Mouse (Mus musculus): ENCODE measurements around the gene P3h3.
A peak's percentile ranks its signal among the peaks of the same experiment; 100 is the strongest.
"Not testable (repeated sequence)": the region's sequence is repeated elsewhere in the genome, so short reads cannot be mapped to it uniquely, and the experiment has no call there.

Gene P3h3

DNA sequence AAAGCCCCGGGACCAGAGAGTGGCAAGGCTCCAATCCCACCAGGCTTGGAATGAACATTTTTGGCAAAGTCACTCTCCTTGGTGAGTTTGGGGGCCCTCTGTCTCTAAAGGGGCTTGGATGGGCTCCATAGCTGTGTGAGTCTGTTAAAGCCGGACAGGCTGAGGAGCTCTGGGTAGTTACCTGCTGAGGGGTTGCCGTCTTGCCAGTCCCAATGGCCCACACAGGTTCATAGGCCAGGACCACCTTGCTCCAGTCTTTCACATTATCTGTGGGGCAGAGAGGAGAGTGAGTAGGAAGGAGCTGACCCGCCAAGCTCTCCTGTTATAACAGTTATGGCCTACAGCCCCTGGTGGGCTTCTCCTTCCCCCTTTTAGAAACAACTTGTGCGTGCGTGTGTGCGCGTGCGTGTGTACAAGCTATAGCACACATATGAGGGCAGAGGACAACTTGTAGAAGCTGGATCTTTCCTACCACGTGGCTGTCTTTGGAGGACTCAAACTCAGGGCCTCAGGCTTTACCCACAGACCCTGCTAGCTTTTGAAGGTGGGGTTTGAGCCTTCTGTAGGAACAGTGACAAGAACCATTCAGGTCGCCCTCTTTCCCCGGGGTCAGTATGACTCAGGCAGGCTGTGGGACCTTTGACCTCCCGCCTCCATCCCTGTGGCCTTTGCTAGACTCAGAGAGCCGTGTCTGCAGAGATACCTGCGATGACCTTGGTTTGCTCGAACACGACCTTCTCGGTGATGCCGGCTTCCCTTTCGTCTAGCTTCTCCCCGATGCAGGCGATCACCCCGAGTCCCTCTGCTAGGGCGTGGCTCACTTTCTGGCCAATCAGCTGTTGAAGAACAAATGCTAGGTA, 45.6 kb downstream of the P3h3 start:
- TF ChIP-seq POU5F1 (IDR thresholded peaks at IDR 0.05; ENCODE audit: borderline replicate concordance, low read length) = no peak
- TF ChIP-seq NANOG (IDR thresholded peaks at IDR 0.05; ENCODE audit: borderline replicate concordance, low read length) = no peak
- no peak for TF ChIP-seq CTCF (conservative IDR thresholded peaks at IDR 0.05; ENCODE audit: low read length)
- H3K4me3 ChIP-seq (replicated peaks; ENCODE audit: low read length) = peak overlapping the region; percentile 87
- no peaks in the 10 kb centered on the region for H3K27me3 ChIP-seq (ENCODE audit: insufficient read depth, low read length)
- H3K9me3 ChIP-seq (ENCODE audit: low read length) = no peaks in the 10 kb centered on the region
- H3K4me1 ChIP-seq (replicated peaks; ENCODE audit: low read depth, low read length) = peaks cover 71% of the 10 kb centered on the region
- H3K36me3 ChIP-seq (ENCODE audit: insufficient read depth, low read length) = peaks cover 63% of the 10 kb centered on the region

GRCm38 (mm10) chr6:124811403-124811665, 46.2 kb downstream of the P3h3 start:
- no peaks in the 10 kb centered on the region for H3K9me3 ChIP-seq (ENCODE audit: low read length)
- peak overlapping the region; percentile 87 for H3K4me3 ChIP-seq (replicated peaks; ENCODE audit: low read length)
- H3K27me3 ChIP-seq (ENCODE audit: insufficient read depth, low read length) = no peaks in the 10 kb centered on the region
- no peak for TF ChIP-seq CTCF (conservative IDR thresholded peaks at IDR 0.05; ENCODE audit: low read length)
- no peak for TF ChIP-seq NANOG (IDR thresholded peaks at IDR 0.05; ENCODE audit: borderline replicate concordance, low read length)
- no peak for TF ChIP-seq POU5F1 (IDR thresholded peaks at IDR 0.05; ENCODE audit: borderline replicate concordance, low read length)
- H3K36me3 ChIP-seq (ENCODE audit: insufficient read depth, low read length) = peaks cover 57% of the 10 kb centered on the region
- peaks cover 77% of the 10 kb centered on the region for H3K4me1 ChIP-seq (replicated peaks; ENCODE audit: low read depth, low read length)

DNA sequence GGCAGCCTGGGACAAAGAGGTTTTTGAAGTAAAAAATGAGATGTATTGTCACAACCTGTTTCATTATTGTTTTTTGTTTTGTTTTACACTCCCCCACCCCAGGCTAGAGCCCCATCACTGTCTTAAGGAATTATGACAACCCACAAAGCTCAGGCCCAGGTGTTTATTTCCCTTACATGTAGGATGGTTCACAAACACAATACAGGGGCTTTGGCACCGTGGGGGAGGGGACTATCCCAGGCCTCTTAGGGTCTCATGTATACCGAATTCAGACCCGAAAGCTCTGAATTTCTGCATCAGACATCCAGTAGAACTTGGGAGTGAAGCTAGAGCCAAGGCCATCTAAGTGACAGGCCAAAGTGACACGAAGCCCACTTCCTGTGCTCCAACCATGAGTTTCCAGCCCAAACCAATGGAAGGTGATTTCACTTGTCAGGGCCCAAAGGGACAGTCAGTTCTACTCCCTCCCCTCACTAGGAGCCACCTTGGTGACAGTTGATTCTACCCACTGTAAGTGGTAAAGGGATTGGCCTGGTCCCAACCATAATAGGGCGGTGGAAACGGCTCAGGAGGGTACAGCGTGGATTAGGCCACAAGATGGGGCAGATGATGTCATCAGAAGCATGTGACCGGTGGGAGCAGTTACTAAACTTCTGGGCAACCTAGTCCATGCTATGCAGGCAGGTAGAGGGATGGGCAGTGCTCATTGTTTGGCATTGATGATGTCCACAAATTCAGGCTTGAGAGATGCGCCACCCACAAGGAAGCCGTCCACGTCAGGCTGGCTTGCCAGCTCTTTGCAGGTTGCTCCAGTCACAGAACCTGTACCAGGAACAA, 46.8 kb downstream of the P3h3 start:
- H3K27me3 ChIP-seq (ENCODE audit: insufficient read depth, low read length); H3K9me3 ChIP-seq (ENCODE audit: low read length); H3K4me3 ChIP-seq (replicated peaks; ENCODE audit: low read length): not testable (repeated sequence)
- peaks cover 52% of the 10 kb centered on the region for H3K36me3 ChIP-seq (ENCODE audit: insufficient read depth, low read length)
- peaks cover 82% of the 10 kb centered on the region for H3K4me1 ChIP-seq (replicated peaks; ENCODE audit: low read depth, low read length)

DNA sequence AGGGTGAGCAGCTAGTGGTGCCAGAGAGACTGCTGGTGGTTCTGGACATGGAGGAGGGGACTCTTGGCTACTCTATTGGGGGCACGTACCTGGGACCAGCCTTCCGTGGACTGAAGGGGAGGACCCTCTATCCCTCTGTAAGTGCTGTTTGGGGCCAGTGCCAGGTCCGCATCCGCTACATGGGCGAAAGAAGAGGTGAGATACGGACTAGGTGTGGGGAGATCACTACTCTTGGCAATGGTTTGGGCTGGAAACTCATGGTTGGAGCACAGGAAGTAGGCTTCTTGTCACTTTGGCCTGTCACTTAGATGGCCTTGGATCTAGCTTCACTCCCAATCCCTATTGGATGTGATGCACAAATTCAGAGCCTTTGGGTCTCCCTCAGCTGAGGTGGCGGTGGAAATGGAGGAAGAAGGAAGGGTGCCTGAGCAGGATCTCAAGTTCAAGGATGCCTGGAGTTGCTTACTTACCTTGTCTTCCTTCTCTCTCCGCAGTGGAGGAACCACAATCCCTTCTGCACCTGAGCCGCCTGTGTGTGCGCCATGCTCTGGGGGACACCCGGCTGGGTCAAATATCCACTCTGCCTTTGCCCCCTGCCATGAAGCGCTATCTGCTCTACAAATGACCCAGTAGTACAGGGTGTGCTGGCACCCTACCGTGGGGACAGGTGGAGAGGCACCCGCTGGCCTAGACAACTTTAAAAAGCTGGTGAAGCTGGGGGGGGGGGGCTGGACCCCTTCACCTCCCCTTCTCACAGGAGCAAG, 47.6 kb downstream of the P3h3 start:
- peaks cover 78% of the 10 kb centered on the region for H3K4me1 ChIP-seq (replicated peaks; ENCODE audit: low read depth, low read length)
- H3K4me3 ChIP-seq (replicated peaks; ENCODE audit: low read length) = peak overlapping the region; percentile 83
- peaks cover 43% of the 10 kb centered on the region for H3K36me3 ChIP-seq (ENCODE audit: insufficient read depth, low read length)
- H3K9me3 ChIP-seq (ENCODE audit: low read length) = no peaks in the 10 kb centered on the region
- TF ChIP-seq CTCF (conservative IDR thresholded peaks at IDR 0.05; ENCODE audit: low read length) (no peak), NANOG (IDR thresholded peaks at IDR 0.05; ENCODE audit: borderline replicate concordance, low read length) (no peak), POU5F1 (IDR thresholded peaks at IDR 0.05; ENCODE audit: borderline replicate concordance, low read length) (no peak)
- H3K27me3 ChIP-seq (ENCODE audit: insufficient read depth, low read length) = no peaks in the 10 kb centered on the region

DNA sequence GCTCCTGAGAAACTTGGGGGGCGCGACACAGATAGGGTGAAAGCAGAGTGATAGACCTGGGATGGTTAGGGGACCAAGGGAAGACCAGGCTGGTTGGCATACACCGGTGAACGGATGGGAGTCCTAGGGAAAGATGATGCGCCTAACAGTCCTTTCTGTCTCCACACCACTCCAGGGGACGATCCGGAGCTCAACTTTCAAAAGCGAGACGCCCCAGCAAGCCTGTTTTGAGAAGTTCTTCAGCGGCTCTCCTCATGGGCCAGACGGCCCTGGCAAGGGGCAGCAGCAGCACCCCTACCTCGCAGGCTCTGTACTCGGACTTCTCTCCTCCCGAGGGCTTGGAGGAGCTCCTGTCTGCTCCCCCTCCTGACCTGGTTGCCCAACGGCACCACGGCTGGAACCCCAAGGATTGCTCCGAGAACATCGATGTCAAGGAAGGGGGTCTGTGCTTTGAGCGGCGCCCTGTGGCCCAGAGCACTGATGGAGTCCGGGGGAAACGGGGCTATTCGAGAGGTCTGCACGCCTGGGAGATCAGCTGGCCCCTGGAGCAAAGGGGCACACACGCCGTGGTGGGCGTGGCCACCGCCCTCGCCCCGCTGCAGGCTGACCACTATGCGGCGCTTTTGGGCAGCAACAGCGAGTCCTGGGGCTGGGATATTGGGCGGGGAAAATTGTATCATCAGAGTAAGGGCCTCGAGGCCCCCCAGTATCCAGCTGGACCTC, 48.3 kb downstream of the P3h3 start:
- Histone ChIP-seq H3K4me3 (replicated peaks; ENCODE audit: low read length) (peak overlapping the region; percentile 83), H3K4me1 (replicated peaks; ENCODE audit: low read depth, low read length) (peaks cover 78% of the 10 kb centered on the region), H3K9me3 (ENCODE audit: low read length) (no peaks in the 10 kb centered on the region), H3K27me3 (ENCODE audit: insufficient read depth, low read length) (no peaks in the 10 kb centered on the region), H3K36me3 (ENCODE audit: insufficient read depth, low read length) (peaks cover 42% of the 10 kb centered on the region)
- TF ChIP-seq POU5F1 (IDR thresholded peaks at IDR 0.05; ENCODE audit: borderline replicate concordance, low read length) (no peak), CTCF (conservative IDR thresholded peaks at IDR 0.05; ENCODE audit: low read length) (peak; percentile 12; the same call in 1 of the 2 replicates)

DNA sequence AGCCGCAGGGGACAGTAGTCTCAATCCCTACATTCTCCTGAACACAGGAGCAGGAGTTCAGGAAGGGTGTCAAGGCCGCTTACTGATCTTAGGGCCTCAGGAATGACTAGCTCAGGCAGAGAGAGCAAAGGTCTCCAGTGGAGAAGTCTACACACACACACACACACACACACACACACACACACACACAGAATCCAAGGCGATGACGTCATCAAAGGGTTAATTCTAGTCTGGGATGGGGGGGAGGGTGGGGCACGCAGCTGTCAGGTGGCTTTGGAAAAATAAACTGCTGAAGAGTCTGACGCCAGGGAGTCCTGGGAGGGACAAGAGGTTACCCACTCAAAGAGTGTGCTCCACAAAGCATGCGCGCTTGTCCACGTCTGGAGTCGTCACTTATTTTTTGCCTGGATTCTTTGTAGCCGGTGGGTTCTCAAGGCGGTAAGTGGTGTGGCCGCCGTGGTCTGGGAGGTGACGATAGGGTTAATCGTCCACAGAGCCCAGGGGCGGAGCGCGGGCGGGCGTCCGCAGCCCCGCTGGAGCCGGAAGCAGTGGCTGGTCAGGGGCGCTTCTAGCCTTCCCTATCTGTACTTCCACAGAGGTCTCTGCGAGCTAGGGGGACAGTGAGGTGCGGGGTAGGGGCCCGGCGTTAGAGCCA, 49.1 kb downstream of the P3h3 start, which contains the start of gene Spsb2:
Gene Spsb2, plus strand, starts transcription at position 304 of the 655 bp plus-strand sequence.
- Histone ChIP-seq H3K27me3 (ENCODE audit: insufficient read depth, low read length) (no peaks in the 10 kb centered on the region), H3K36me3 (ENCODE audit: insufficient read depth, low read length) (peaks cover 42% of the 10 kb centered on the region), H3K4me3 (replicated peaks; ENCODE audit: low read length) (peak within 1 kb of the TSS; percentile 83), H3K4me1 (replicated peaks; ENCODE audit: low read depth, low read length) (peaks cover 82% of the 10 kb centered on the region), H3K9me3 (ENCODE audit: low read length) (no peaks in the 10 kb centered on the region)
- TF ChIP-seq POU5F1 (IDR thresholded peaks at IDR 0.05; ENCODE audit: borderline replicate concordance, low read length) (no peak), CTCF (conservative IDR thresholded peaks at IDR 0.05; ENCODE audit: low read length) (no peak), NANOG (IDR thresholded peaks at IDR 0.05; ENCODE audit: borderline replicate concordance, low read length) (no peak)

DNA sequence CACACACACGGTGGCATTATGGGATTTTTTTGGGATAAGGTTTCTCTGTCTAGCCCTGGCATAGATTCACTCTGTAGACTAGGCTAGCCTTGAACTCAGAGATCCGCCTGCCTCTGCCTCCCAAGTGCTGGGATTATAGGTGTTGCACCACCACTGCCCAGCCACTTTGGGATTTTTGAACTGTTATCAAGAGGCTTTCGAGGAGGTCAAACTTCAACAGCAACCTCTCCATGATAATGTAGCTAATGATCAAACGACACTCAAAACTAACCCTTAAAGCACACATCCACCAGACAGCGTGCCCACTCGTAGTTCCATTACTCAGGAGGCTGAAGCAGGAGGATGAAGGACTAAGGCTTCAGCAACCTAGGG, 49.6 kb downstream of the P3h3 start:
- TF ChIP-seq POU5F1 (IDR thresholded peaks at IDR 0.05; ENCODE audit: borderline replicate concordance, low read length) (no peak), NANOG (IDR thresholded peaks at IDR 0.05; ENCODE audit: borderline replicate concordance, low read length) (no peak), CTCF (conservative IDR thresholded peaks at IDR 0.05; ENCODE audit: low read length) (no peak)
- H3K36me3 ChIP-seq (ENCODE audit: insufficient read depth, low read length) = peaks cover 38% of the 10 kb centered on the region
- no peaks in the 10 kb centered on the region for H3K9me3 ChIP-seq (ENCODE audit: low read length)
- H3K27me3 ChIP-seq (ENCODE audit: insufficient read depth, low read length) = no peaks in the 10 kb centered on the region
- 0 out of 2 replicates have a peak overlapping the region, but pooled peaks have one; percentile 83 for H3K4me3 ChIP-seq (replicated peaks; ENCODE audit: low read length)
- H3K4me1 ChIP-seq (replicated peaks; ENCODE audit: low read depth, low read length) = peaks cover 86% of the 10 kb centered on the region
